Mouse (Mus musculus): ENCODE results near the gene Dio2. TPM values are rescaled to one million over a fixed set of nuclear protein-coding genes. Genes with fewer than 3 reads are reported as not detected.

Gene Dio2
- total and polyA plus RNA-seq, 3 experiments: not detected

- dilution Hi-C loops (cut with MboI; ENCODE audit: extremely low pct_ligation_motif_present, extremely low pct_unique_long_range_greater_than_20kb, low sequenced_read_pairs): no loop called here
- Histone ChIP-seq H3K27ac (ENCODE audit: insufficient read depth, low read depth) (no peak overlapping the region), H3K36me3 (replicated peaks in 1 of 2; ENCODE audit: control insufficient read depth in 1 of 2, insufficient read depth in 1 of 2, low read length in 1 of 2) (no peaks in the 10 kb centered on the region), H3K4me2 (ENCODE audit: insufficient read depth, low read depth, poor library complexity, severe bottlenecking) (peak overlapping the region; percentile 99), H3K4me1 (ENCODE audit: control insufficient read depth in 1 of 2, insufficient read depth in 2 of 2) (peaks cover 0 to 10% of the 10 kb centered on the region in 2 experiments; a peak in 2 of 4 replicates), H3K27me3 (replicated peaks) (no peaks in the 10 kb centered on the region), H3K4me3 (replicated peaks in 1 of 3; ENCODE audit: low read depth in 2 of 3, low read length in 2 of 3, poor library complexity in 1 of 3) (no peak overlapping the region), H3K79me2 (replicated peaks; ENCODE audit: control insufficient read depth, extremely low read depth, insufficient read depth, poor library complexity, severe bottlenecking) (no peaks in the 10 kb centered on the region), H3K9me3 (replicated peaks; ENCODE audit: low read length) (no peaks in the 10 kb centered on the region), H3K9ac (ENCODE audit: insufficient read depth, low read depth) (peak overlapping the region; percentile 56; the same call in 1 of the 2 replicates)
- TF ChIP-seq USF2 (conservative IDR thresholded peaks at IDR 0.05; ENCODE audit: low read depth, low read length) (no peak), MAX (IDR thresholded peaks at IDR 0.05; ENCODE audit: low read length) (peak; percentile 31; the same call in 1 of the 2 replicates), RAD21 (IDR thresholded peaks at IDR 0.05; ENCODE audit: low read depth, low read length) (no peak), TCF12 (IDR thresholded peaks at IDR 0.05; ENCODE audit: low read depth, low read length) (no peak), MXI1 (IDR thresholded peaks at IDR 0.05; ENCODE audit: low read depth, low read length) (no peak)
- DNase-seq (ENCODE audit: extremely low read depth): no peak
- in situ Hi-C loops (cut with MboI; ENCODE audit: low pct_ligation_motif_present, low pct_unique_long_range_greater_than_20kb, low sequenced_read_pairs): loop anchor here (25.0 kb wide), 2 partner anchors 176 to 349 kb away; no protein-coding TSS in a partner anchor
Observed at GRCm38 (mm10) chr12:90737932-90738331, 306 bp downstream of the Dio2 start.

- dilution Hi-C loops (cut with MboI; ENCODE audit: extremely low pct_ligation_motif_present, extremely low pct_unique_long_range_greater_than_20kb, low sequenced_read_pairs) (no loop called here), in situ Hi-C loops (cut with MboI; ENCODE audit: low pct_ligation_motif_present, low pct_unique_long_range_greater_than_20kb, low sequenced_read_pairs) (loop anchor here (25.0 kb wide), 2 partner anchors 173 to 352 kb away; no protein-coding TSS in a partner anchor)
- Histone ChIP-seq H3K9me3 (replicated peaks; ENCODE audit: low read length) (no peaks in the 10 kb centered on the region), H3K36me3 (replicated peaks in 1 of 2; ENCODE audit: control insufficient read depth in 1 of 2, insufficient read depth in 1 of 2, low read length in 1 of 2) (no peaks in the 10 kb centered on the region), H3K9ac (ENCODE audit: insufficient read depth, low read depth) (no peak overlapping the region), H3K79me2 (replicated peaks; ENCODE audit: control insufficient read depth, extremely low read depth, insufficient read depth, poor library complexity, severe bottlenecking) (no peaks in the 10 kb centered on the region), H3K27ac (ENCODE audit: insufficient read depth, low read depth) (no peak overlapping the region), H3K27me3 (replicated peaks) (no peaks in the 10 kb centered on the region), H3K4me2 (ENCODE audit: insufficient read depth, low read depth, poor library complexity, severe bottlenecking) (no peak overlapping the region), H3K4me1 (ENCODE audit: control insufficient read depth in 1 of 2, insufficient read depth in 2 of 2) (peaks cover 0 to 10% of the 10 kb centered on the region in 2 experiments; a peak in 2 of 4 replicates), H3K4me3 (replicated peaks in 1 of 3; ENCODE audit: low read depth in 2 of 3, low read length in 2 of 3, poor library complexity in 1 of 3) (no peak overlapping the region)
- TF ChIP-seq ZKSCAN1 (IDR thresholded peaks at IDR 0.05; ENCODE audit: borderline replicate concordance, low read depth, low read length) (no peak), JUN (IDR thresholded peaks at IDR 0.05; ENCODE audit: insufficient read depth, low read depth, low read length) (no peak), MYC (IDR thresholded peaks at IDR 0.05; ENCODE audit: low read depth, low read length) (no peak), GABPA (IDR thresholded peaks at IDR 0.05; ENCODE audit: insufficient replicate concordance, low read depth, low read length) (no peak)
- DNase-seq (ENCODE audit: extremely low read depth): no peak
Observed at GRCm38 (mm10) chr12:90735447-90735846, 2.8 kb downstream of the Dio2 start.

DNA sequence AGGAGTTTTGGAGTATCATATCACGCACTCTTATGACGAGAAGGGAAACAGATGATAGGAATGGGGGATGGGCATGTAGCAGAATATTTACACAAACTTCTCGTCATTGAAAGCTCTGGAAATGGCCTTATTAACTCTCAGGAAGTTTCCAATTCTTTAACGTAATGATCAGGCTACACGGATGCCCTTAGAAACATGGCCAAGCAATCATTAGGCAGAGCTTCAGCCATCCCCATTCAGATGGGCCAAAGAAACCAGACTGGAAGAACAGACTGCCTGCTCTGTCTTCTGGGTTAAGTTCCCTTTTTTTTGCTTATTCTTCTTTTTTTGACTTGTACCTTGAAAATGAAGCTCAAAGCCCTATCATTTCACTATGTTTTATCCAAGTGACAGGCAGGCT is 3.7 kb downstream of the Dio2 start:
- no peaks in the 10 kb centered on the region for H3K36me3 ChIP-seq (replicated peaks in 1 of 2; ENCODE audit: control insufficient read depth in 1 of 2, insufficient read depth in 1 of 2, low read length in 1 of 2)
- no peak for DNase-seq (ENCODE audit: extremely low read depth)
- no peaks in the 10 kb centered on the region for H3K79me2 ChIP-seq (replicated peaks; ENCODE audit: control insufficient read depth, extremely low read depth, insufficient read depth, poor library complexity, severe bottlenecking)
- peaks cover 0 to 5% of the 10 kb centered on the region in 2 experiments; a peak in 1 of 4 replicates for H3K4me1 ChIP-seq (ENCODE audit: control insufficient read depth in 1 of 2, insufficient read depth in 2 of 2)
- no peaks in the 10 kb centered on the region for H3K27me3 ChIP-seq (replicated peaks)
- no peak overlapping the region for H3K27ac ChIP-seq (ENCODE audit: insufficient read depth, low read depth)
- H3K4me3 ChIP-seq (replicated peaks in 1 of 3; ENCODE audit: low read depth in 2 of 3, low read length in 2 of 3, poor library complexity in 1 of 3): no peak overlapping the region
- H3K9me3 ChIP-seq (replicated peaks; ENCODE audit: low read length): no peaks in the 10 kb centered on the region
- TF ChIP-seq ZKSCAN1 (IDR thresholded peaks at IDR 0.05; ENCODE audit: borderline replicate concordance, low read depth, low read length) (no peak), NELFE (IDR thresholded peaks at IDR 0.05; ENCODE audit: low read depth, low read length) (no peak), MAFK (IDR thresholded peaks at IDR 0.05; ENCODE audit: insufficient replicate concordance, low read length) (no peak), UBTF (IDR thresholded peaks at IDR 0.05; ENCODE audit: low read depth, low read length) (no peak), USF1 (IDR thresholded peaks at IDR 0.05; ENCODE audit: low read depth, low read length) (no peak), TBP (conservative IDR thresholded peaks at IDR 0.05; ENCODE audit: low read depth, low read length) (no peak), EP300 (IDR thresholded peaks at IDR 0.05; ENCODE audit: low read length) (no peak), GABPA (IDR thresholded peaks at IDR 0.05; ENCODE audit: insufficient replicate concordance, low read depth, low read length) (no peak), CHD1 (IDR thresholded peaks at IDR 0.05; ENCODE audit: low read depth, low read length) (no peak), TCF12 (IDR thresholded peaks at IDR 0.05; ENCODE audit: low read depth, low read length) (no peak), BHLHE40 (IDR thresholded peaks at IDR 0.05; ENCODE audit: low read depth, low read length) (no peak), CHD2 (IDR thresholded peaks at IDR 0.05; ENCODE audit: low read length) (no peak), USF2 (conservative IDR thresholded peaks at IDR 0.05; ENCODE audit: low read depth, low read length) (no peak)
- H3K9ac ChIP-seq (ENCODE audit: insufficient read depth, low read depth): no peak overlapping the region
- in situ Hi-C loops (cut with MboI; ENCODE audit: low pct_ligation_motif_present, low pct_unique_long_range_greater_than_20kb, low sequenced_read_pairs) (loop anchor here (25.0 kb wide), 2 partner anchors 172 to 353 kb away; no protein-coding TSS in a partner anchor), dilution Hi-C loops (cut with MboI; ENCODE audit: extremely low pct_ligation_motif_present, extremely low pct_unique_long_range_greater_than_20kb, low sequenced_read_pairs) (no loop called here)
- H3K4me2 ChIP-seq (ENCODE audit: insufficient read depth, low read depth, poor library complexity, severe bottlenecking): no peak overlapping the region
